Mouse (Mus musculus) 416B (cell line): ENCODE measurements around the gene Tgm3.

Experiments
- DNase-seq: peaks from one replicate; pipeline ENCODE4 v3.0.0; 2011; ENCODE audit warnings: low read depth

Tgm3 gene

DNA sequence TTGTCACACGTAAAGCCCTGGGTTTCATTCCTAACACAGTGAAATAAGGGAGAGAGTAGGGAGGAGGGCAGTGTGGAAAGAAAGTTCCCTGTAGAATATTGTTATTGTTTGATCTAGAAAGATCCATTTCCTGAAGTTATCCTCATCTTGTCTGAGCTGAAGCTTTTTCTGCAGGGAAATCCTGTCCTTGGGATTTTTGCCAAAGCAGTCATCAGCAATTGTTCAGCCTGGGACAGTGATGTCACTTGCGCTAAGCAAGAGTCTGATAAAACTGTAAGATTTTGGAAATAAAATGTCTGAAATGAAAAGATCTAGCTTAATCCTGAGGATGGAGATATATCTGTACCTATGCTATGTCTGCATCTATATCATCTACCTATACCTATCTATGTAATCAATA is 58.2 kb downstream of the Tgm3 start:
- no peak for DNase-seq
